Mouse (Mus musculus) left cerebral cortex, adult 9 months (tissue): ENCODE results near the gene Gm21764.
"Not testable (repeated sequence)": the region's sequence is repeated elsewhere in the genome, so short reads cannot be mapped to it uniquely, and the experiment has no call there.

Experiments
- DNase-seq, 2 experiments: peaks; one replicate each; pipeline ENCODE4 v3.0.0; 2022; ENCODE audit warnings: low spot score in 2 of 2

Gene Gm21764

DNA sequence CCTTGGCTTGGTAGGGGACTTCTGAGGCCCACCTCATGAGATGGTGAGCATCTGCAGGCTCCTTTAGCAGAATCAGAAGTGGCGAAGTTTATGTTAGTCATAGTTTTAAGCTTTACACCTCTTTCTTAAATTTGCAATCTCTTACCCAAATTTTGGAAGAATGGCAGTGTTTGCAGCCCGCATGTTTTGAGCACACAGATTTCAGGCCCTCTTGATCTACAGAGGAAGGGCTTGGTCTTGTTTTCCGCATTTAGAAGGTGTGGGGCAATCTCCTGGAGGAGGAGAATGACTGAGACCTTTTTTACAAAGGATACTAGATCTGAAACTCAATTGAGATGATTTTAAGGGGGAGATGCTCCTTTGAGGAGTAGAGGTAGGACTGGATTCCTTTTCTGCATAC, at the start of gene Gm21764:
Gene Gm21764 (minus strand): TSS at position 101 of the 400 bp plus-strand sequence.
- DNase-seq: not testable (repeated sequence)

- not testable (repeated sequence) for DNase-seq
Observed at GRCm38 (mm10) chrY:18088816-18089215, 27.2 kb upstream of the Gm21764 start, which contains the start of gene Ssty1. TSS of gene Ssty1 (plus strand) at chrY:18089116.
